Mouse (Mus musculus): Measurements from ENCODE around the gene Kank2. TPM values are rescaled to one million over a fixed set of nuclear protein-coding genes. Genes with fewer than 3 reads are reported as not detected.
A peak's percentile ranks its signal among the peaks of the same experiment; 100 is the strongest.

Kank2 gene
- polyA plus RNA-seq, 1 experiment from 2014 or later = 16.0 TPM

DNA sequence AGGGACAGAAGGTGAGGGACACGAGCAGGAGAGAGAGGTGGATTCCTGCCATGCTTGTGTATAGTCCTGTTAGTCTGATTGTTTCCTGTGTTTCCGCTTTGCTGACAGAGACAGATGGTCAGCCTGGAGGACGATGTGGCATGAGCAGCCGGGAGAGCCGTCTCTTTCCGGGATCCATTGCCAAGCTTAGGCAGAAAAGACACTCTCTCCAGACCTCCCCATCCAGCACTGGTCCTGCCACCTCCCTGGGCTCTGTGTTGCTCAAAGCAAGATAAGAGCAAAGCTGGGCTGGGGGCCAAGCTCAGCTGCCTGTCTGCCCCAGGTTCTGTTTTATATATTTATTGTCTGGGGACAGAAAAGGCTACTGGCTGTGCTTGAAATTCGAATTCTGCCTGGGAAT, 50.5 kb downstream of the Kank2 start:
- Histone ChIP-seq H3K27me3 (replicated peaks) (no peaks in the 10 kb centered on the region), H3K9ac (peak overlapping the region; percentile 56), H3K27ac (replicated peaks) (peak overlapping the region; percentile 91), H3K4me1 (peaks cover 51% of the 10 kb centered on the region), H3K36me3 (peaks cover 62% of the 10 kb centered on the region), H3K9me3 (no peaks in the 10 kb centered on the region), H3K4me3 (no peak overlapping the region), H3K4me2 (peak overlapping the region; percentile 50)
- 9% methylated on average over 7 of the region's 7 CpGs for WGBS
- ATAC-seq (ENCODE audit: extremely low read depth, insufficient number of reproducible peaks, low FRiP score, low TSS enrichment) = peak; percentile 60; the same call in 1 of the 2 replicates

DNA sequence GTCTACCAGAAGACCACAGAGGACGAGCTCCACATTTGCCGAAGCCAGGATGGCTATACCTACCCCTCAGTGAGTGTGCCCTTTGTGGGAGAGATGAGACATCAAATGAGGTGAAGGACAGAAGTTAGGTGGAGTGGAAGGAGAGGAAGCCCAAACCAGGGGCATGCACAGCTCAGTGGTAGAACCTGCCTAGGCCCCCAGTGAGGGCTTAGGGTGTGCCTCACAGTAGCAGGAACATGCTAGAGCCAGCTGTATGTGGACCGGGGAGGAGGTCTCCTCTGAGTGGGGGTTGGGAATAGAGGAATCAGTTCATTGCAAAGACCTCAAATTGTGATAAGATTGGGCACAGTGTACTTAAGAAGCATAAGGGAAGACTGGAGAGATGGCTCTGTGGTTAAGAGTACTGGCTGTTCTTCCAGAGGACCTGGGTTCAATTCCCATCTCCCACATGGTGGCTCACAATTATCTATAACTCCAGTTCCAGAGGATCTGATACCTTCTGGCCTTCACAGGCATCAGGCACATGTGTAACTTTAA, 51.2 kb downstream of the Kank2 start:
- Histone ChIP-seq H3K36me3 (peaks cover 69% of the 10 kb centered on the region), H3K4me3 (no peak overlapping the region), H3K9me3 (no peaks in the 10 kb centered on the region), H3K9ac (peak overlapping the region; percentile 56), H3K4me2 (peak overlapping the region; percentile 50; the same call in 1 of the 2 replicates), H3K4me1 (peaks cover 44% of the 10 kb centered on the region), H3K27me3 (replicated peaks) (no peaks in the 10 kb centered on the region), H3K27ac (replicated peaks) (peak overlapping the region; percentile 91)
- 89% methylated on average over 3 of the region's 3 CpGs for WGBS
- no peak for ATAC-seq (ENCODE audit: extremely low read depth, insufficient number of reproducible peaks, low FRiP score, low TSS enrichment)

DNA sequence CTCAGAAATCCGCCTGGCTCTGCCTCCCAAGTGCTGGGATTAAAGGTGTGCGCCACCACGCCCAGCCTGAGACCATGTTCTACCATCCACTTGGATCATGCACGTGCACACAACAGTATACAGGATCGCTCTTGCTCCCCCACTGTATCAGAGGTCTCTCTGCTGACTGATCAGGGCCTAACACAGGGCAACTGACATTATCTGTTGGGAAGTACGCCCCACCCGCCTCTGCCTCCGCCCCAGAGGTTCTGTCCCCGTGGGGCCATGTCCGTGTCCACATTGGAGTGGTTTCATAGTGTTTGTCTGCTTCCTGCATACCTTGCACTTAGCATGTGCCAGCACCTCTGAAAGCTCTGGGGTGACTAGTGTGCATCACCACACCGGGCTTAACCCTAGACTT, 57.0 kb downstream of the Kank2 start:
- Histone ChIP-seq H3K4me1 (no peaks in the 10 kb centered on the region), H3K9ac (no peak overlapping the region), H3K27ac (replicated peaks) (no peak overlapping the region), H3K36me3 (peaks cover 95% of the 10 kb centered on the region), H3K9me3 (no peaks in the 10 kb centered on the region), H3K4me3 (no peak overlapping the region), H3K27me3 (replicated peaks) (no peaks in the 10 kb centered on the region), H3K4me2 (no peak overlapping the region)
- ATAC-seq (ENCODE audit: extremely low read depth, insufficient number of reproducible peaks, low FRiP score, low TSS enrichment) = no peak
- 89% methylated on average over 11 of the region's 11 CpGs for WGBS

DNA sequence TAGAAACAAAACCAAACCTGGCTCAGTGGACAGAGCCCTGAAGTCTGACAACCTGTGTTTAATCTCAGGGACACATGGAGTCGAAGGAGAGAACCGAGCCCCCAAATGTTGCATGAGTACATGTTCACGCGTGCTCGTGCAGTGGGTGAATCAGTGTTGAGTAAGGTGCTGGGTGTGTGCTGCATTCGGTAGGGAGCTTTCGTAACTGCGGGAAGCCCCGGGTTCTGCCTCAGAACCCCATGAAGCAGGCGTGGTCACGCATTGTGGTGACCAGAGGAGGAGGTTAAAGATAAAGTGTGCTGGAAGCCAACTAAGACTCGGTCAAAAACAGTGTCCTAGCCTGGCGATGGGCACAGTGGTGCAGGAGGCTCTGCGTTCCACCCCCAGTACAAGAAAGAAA, 58.1 kb downstream of the Kank2 start:
- H3K27ac ChIP-seq (replicated peaks) = no peak overlapping the region
- WGBS = 94% methylated on average over 14 of the region's 14 CpGs
- no peak for ATAC-seq (ENCODE audit: extremely low read depth, insufficient number of reproducible peaks, low FRiP score, low TSS enrichment)
- H3K4me1 ChIP-seq = no peaks in the 10 kb centered on the region
- no peaks in the 10 kb centered on the region for H3K27me3 ChIP-seq (replicated peaks)
- no peak overlapping the region for H3K4me3 ChIP-seq
- no peaks in the 10 kb centered on the region for H3K9me3 ChIP-seq
- H3K9ac ChIP-seq = no peak overlapping the region
- H3K36me3 ChIP-seq = peaks cover 95% of the 10 kb centered on the region
- H3K4me2 ChIP-seq = no peak overlapping the region

DNA sequence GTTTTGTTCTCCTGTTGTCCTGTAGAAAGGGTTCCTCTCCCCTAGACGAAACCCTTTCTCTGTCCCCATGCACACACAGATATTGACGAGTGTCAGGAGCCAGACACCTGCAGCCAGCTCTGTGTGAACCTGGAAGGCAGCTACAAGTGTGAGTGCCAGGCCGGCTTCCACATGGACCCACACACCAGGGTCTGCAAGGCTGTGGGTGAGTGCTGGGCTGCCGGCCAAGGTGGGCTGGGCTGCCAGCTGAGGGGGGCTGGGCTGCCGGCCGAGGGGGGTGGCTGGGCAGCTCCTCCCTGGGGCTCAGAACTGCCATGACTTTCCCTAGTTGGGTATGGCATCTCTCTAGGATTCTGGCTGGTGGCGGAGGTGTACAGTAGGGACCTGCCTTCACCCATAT, 59.8 kb downstream of the Kank2 start:
- no peak overlapping the region for H3K27ac ChIP-seq (replicated peaks)
- 71% methylated on average over 7 of the region's 7 CpGs for WGBS
- ATAC-seq (ENCODE audit: extremely low read depth, insufficient number of reproducible peaks, low FRiP score, low TSS enrichment) = no peak
- H3K9me3 ChIP-seq = no peaks in the 10 kb centered on the region
- H3K36me3 ChIP-seq = peaks cover 95% of the 10 kb centered on the region
- no peaks in the 10 kb centered on the region for H3K4me1 ChIP-seq
- H3K4me3 ChIP-seq = no peak overlapping the region
- H3K9ac ChIP-seq = no peak overlapping the region
- H3K4me2 ChIP-seq = no peak overlapping the region
- no peaks in the 10 kb centered on the region for H3K27me3 ChIP-seq (replicated peaks)

DNA sequence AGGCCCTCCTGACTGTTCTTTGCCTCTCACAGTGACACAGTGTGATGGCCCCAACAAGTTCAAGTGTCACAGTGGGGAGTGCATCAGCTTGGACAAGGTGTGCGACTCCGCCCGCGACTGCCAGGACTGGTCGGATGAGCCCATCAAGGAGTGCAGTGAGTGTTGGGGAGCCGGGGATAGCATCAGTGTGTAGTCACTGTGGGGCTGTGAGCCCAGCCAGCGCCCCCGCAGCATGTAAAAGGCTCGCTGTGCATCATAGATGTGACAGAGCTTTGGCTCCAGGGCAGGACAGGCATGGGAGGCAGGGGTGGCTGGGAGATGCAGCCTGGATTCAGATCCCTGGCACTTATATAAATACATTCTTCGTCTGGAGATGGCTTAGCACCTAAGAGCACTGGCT, 61.4 kb downstream of the Kank2 start:
- H3K4me2 ChIP-seq = no peak overlapping the region
- no peak for ATAC-seq (ENCODE audit: extremely low read depth, insufficient number of reproducible peaks, low FRiP score, low TSS enrichment)
- 94% methylated on average over 10 of the region's 10 CpGs for WGBS
- H3K9me3 ChIP-seq = no peaks in the 10 kb centered on the region
- no peak overlapping the region for H3K27ac ChIP-seq (replicated peaks)
- no peak overlapping the region for H3K9ac ChIP-seq
- H3K4me1 ChIP-seq = no peaks in the 10 kb centered on the region
- H3K36me3 ChIP-seq = peaks cover 99% of the 10 kb centered on the region
- H3K4me3 ChIP-seq = no peak overlapping the region
- no peaks in the 10 kb centered on the region for H3K27me3 ChIP-seq (replicated peaks)

DNA sequence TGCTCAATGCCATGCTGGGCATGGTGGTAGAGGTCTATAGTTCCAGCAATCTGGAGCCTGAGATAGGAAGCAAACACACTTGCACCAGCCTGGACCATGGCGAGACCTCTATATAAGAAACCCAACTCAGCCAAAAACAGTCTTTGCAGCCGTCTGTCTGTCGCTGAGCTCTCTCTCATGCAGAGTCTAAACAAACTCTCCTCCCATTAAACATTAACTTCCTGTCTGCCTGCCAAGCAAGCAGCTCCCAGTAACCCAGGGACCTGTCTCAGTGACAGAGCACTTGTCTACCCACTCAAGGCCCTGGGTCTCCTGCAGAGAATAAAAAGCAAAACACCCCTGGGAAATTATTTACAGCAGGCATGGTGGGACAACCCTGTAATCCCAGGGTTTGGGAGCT, 62.0 kb downstream of the Kank2 start:
- H3K4me2 ChIP-seq = no peak overlapping the region
- 78% methylated on average over 3 of the region's 3 CpGs for WGBS
- no peaks in the 10 kb centered on the region for H3K27me3 ChIP-seq (replicated peaks)
- H3K4me3 ChIP-seq = no peak overlapping the region
- no peaks in the 10 kb centered on the region for H3K9me3 ChIP-seq
- ATAC-seq (ENCODE audit: extremely low read depth, insufficient number of reproducible peaks, low FRiP score, low TSS enrichment) = no peak
- no peak overlapping the region for H3K27ac ChIP-seq (replicated peaks)
- H3K4me1 ChIP-seq = no peaks in the 10 kb centered on the region
- peaks cover 99% of the 10 kb centered on the region for H3K36me3 ChIP-seq
- no peak overlapping the region for H3K9ac ChIP-seq

DNA sequence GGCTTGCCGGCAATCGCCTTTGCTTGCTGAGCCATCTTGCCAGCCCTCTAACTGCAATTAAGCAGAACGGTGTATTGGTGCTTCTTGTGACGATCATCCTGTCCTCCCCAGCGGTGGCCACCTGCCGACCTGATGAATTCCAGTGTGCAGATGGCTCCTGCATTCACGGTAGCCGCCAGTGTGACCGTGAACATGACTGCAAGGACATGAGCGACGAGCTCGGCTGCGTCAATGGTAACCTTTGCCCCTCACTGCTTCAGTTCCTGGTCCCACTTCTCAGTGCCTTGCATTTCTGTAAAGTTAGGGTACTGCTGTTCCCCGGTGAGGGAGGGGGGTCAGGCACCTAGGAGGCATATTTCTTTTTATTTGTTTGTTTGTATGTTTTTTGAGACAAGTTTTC, 63.4 kb downstream of the Kank2 start:
- Histone ChIP-seq H3K4me3 (no peak overlapping the region), H3K4me2 (no peak overlapping the region), H3K4me1 (no peaks in the 10 kb centered on the region), H3K9ac (no peak overlapping the region), H3K36me3 (peaks cover 94% of the 10 kb centered on the region), H3K27ac (replicated peaks) (no peak overlapping the region), H3K27me3 (replicated peaks) (no peaks in the 10 kb centered on the region), H3K9me3 (no peaks in the 10 kb centered on the region)
- 91% methylated on average over 14 of the region's 14 CpGs for WGBS
- ATAC-seq (ENCODE audit: extremely low read depth, insufficient number of reproducible peaks, low FRiP score, low TSS enrichment) = no peak

DNA sequence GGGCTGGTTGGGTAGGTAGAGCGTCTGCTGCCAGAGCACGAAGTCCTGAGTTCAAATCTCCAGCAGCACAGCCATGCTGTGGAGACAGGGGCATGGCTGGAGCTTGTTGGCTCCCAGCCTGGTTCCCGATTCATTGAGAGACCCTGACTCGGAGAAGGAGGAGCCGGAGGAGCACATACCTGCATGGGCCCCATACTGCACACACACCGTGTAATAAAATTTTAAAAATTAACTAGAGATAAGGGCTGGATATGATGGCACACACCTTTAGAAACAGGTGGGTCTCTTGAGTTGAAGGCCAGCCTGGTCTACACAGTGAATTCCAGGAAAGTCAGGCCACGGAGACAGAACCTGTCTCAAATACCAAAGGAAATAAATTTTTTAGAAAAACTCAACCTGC, 64.6 kb downstream of the Kank2 start:
- WGBS = 96% methylated on average over 7 of the region's 7 CpGs
- no peak for ATAC-seq (ENCODE audit: extremely low read depth, insufficient number of reproducible peaks, low FRiP score, low TSS enrichment)
- H3K4me2 ChIP-seq = no peak overlapping the region

DNA sequence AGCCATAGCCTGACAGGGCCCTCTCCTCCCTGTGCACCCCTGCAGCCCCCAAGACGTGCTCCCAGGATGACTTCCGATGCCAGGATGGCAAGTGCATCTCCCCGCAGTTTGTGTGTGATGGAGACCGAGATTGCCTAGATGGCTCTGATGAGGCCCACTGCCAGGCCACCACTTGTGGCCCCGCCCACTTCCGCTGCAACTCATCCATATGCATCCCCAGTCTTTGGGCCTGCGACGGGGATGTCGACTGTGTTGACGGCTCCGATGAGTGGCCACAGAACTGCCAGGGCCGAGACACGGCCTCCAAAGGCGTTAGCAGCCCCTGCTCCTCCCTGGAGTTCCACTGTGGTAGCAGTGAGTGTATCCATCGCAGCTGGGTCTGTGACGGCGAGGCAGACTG, 65.1 kb downstream of the Kank2 start:
- no peak for ATAC-seq (ENCODE audit: extremely low read depth, insufficient number of reproducible peaks, low FRiP score, low TSS enrichment)
- WGBS = 84% methylated on average over 17 of the region's 17 CpGs

More for the DNA sequence above, 64.6 kb downstream of the Kank2 start:
- H3K9me3 ChIP-seq = no peaks in the 10 kb centered on the region
- H3K27ac ChIP-seq (replicated peaks) = no peak overlapping the region
- H3K4me1 ChIP-seq = peaks cover 8% of the 10 kb centered on the region
- H3K4me3 ChIP-seq = no peak overlapping the region
- no peaks in the 10 kb centered on the region for H3K27me3 ChIP-seq (replicated peaks)
- peaks cover 82% of the 10 kb centered on the region for H3K36me3 ChIP-seq
- no peak overlapping the region for H3K9ac ChIP-seq

DNA sequence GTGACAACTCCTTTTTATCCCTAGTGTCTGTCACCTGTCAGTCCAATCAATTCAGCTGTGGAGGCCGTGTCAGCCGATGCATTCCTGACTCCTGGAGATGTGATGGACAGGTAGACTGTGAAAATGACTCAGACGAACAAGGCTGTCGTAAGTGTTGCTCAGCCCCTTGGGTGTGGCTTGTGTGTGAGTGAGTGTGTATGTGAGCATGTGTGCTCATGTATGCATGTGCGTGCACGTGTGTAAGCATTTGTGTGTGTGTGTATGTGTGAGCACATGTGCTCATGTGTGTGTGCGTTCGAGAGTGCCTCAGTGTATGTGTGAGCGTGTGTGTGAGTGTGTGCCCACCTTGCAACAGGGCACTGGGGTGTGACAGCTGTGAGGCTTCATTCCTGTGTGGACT, 66.3 kb downstream of the Kank2 start:
- Histone ChIP-seq H3K4me1 (peaks cover 16% of the 10 kb centered on the region), H3K9ac (no peak overlapping the region), H3K27ac (replicated peaks) (no peak overlapping the region), H3K9me3 (no peaks in the 10 kb centered on the region), H3K4me3 (no peak overlapping the region), H3K27me3 (replicated peaks) (no peaks in the 10 kb centered on the region), H3K36me3 (peaks cover 65% of the 10 kb centered on the region), H3K4me2 (no peak overlapping the region)
- 93% methylated on average over 9 of the region's 9 CpGs for WGBS
- no peak for ATAC-seq (ENCODE audit: extremely low read depth, insufficient number of reproducible peaks, low FRiP score, low TSS enrichment)

More for the DNA sequence above, 65.1 kb downstream of the Kank2 start:
- Histone ChIP-seq H3K4me3 (no peak overlapping the region), H3K9me3 (no peaks in the 10 kb centered on the region), H3K4me2 (no peak overlapping the region), H3K27ac (replicated peaks) (no peak overlapping the region), H3K9ac (no peak overlapping the region), H3K36me3 (peaks cover 77% of the 10 kb centered on the region), H3K27me3 (replicated peaks) (no peaks in the 10 kb centered on the region), H3K4me1 (peaks cover 12% of the 10 kb centered on the region)

DNA sequence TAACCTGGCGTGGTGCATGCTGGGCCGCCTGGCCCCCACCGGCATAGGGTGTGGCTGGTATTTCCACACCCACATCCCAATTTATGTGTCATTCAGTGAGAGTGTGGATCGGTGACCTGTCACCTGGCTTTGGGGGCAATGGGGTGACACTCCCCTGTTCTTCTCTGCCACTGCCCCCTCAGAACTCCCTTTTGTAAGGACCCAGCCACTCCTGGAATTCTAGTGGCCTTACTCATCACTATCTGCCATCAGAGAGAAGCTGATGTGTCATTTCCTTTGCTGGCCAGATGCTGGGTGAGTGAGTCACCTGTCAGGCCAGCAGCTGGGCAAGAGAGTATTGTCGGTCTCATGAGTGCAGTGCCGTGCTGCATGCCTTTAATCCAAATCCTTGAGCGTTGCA, 69.3 kb downstream of the Kank2 start:
- H3K36me3 ChIP-seq = peaks cover 42% of the 10 kb centered on the region
- WGBS = 69% methylated on average over 7 of the region's 7 CpGs
- H3K4me2 ChIP-seq = no peak overlapping the region
- no peaks in the 10 kb centered on the region for H3K9me3 ChIP-seq
- H3K27me3 ChIP-seq (replicated peaks) = no peaks in the 10 kb centered on the region
- H3K27ac ChIP-seq (replicated peaks) = no peak overlapping the region
- no peak for ATAC-seq (ENCODE audit: extremely low read depth, insufficient number of reproducible peaks, low FRiP score, low TSS enrichment)
- 0 out of 2 replicates have a peak overlapping the region, but pooled peaks have one; percentile 1 for H3K9ac ChIP-seq
- no peak overlapping the region for H3K4me3 ChIP-seq
- peaks cover 40% of the 10 kb centered on the region for H3K4me1 ChIP-seq
